Mouse (Mus musculus): ENCODE results near the gene Bzw1.

Bzw1 gene

DNA sequence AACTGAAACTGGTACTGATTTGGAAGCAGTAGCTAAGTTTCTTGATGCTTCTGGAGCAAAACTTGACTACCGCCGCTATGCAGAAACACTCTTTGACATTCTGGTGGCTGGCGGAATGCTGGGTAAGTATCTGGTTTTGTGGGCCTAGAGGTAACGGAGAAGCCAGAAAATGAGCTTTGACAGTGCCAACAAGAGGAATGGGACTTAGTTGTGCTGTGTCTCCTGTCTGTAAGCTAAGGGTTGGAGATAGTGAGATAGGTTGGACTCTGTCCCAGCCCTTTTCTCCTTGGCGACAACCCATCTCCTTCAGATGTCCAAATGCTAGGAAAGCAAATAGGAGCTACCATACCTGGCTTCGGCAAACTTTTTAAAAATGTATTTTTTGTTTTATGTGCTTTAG, 5.0 kb downstream of the Bzw1 start:
- no peak for DNase-seq

DNA sequence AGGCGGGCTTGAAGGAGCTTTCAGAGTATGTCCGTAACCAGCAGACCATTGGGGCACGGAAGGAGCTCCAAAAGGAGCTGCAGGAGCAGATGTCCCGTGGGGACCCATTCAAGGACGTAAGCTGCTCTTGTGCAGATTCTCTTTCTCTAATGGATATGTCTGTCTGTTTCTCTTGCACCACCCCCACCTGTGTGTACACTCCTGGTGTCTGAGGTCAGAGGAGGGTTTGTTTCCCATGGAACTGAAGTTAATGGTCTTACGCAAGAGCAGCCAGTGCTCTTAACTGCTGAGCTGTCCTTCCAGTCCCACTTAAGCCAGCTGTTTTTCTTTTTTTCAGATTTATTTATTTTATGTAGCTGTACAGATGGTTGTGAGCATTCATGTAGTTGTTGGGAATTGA, 8.7 kb downstream of the Bzw1 start:
- DNase-seq: no peak

DNA sequence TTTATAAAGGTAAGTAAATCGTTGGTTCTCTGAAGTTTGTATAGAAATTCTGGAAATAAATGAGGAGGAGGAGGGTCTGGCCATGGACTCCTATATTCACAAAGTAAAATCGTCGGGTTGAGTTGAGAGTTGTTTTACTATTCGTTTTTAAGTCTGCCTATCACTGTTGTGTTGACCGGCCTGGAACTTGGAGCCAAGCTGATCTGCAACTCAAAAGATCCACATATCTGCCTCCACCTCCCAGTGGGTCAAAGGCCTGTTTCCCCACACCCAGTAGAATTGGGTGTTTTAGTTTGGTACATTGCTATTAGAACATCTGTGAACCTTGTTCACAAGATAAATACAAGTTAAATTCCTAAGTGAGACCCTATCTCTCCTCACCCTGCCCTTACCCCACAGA, 11.0 kb downstream of the Bzw1 start:
- no peak for DNase-seq

DNA sequence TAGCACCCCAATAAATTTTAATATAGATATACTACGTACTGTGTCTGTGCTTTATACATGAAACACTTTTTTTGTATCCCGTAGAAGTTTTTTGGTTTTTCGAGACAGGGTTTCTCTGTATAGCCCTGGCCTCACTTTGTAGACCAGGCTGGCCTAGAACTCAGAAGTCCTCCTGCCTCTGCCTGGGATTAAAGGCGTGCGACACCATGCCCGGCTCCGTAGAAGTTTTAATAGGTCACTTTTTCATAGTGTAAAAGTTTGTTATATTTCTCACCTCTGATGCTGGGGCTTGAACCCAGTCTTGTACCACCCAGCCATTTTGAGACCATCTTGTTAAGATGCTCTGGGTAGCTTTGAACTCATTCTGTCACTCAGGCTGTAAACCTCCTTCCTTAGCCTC, 14.6 kb downstream of the Bzw1 start:
- DNase-seq: no peak

DNA sequence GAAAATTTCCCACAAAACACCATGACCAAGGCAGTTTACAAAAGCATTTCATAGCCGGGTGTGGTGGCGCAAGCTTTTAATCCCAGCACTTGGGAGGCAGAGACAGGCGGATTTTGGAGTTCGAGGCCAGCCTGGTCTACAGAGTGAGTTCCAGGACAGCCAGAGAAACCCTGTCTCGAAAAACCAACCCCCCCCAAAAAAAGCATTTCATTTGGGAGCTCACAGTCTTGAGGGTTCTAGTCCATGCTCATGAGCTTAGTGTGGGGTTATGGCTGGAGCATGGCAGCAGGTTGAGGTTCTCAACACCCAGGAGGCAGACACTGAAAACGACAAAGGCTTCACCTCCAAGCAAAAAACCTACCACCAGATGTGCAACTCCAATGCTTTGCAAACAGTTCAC, 15.4 kb downstream of the Bzw1 start:
- DNase-seq: no peak

DNA sequence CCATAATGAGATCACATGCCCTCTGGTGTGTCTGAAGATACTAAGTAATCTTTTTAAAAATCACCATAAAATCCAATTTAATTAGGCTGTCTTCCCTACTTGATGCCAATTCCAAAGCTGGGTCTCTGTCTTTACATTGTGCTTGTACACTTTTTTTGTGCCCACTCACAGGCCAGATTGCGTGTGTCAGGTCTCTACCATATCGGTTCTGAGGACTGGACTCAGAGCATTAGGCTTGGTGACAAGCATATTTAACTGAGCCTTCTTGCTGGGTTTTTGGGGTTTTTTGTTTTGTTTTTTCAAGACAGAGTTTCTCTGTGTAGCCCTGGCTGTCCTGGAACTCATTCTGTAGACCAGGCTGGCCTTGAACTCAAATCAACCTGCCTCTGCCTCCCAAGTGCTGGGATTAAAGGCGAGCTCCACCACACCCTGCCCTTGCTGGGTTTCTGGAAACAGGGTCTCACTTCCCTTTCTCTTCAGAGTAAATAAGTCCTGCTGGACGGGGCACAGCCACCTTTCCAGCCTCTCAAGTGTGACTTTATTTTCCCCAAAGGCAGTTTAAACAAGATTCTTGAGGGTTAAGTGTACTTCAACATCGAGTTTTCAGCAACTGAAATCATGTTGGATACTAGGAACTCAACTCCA, 17.0 kb downstream of the Bzw1 start:
- DNase-seq: no peak

DNA sequence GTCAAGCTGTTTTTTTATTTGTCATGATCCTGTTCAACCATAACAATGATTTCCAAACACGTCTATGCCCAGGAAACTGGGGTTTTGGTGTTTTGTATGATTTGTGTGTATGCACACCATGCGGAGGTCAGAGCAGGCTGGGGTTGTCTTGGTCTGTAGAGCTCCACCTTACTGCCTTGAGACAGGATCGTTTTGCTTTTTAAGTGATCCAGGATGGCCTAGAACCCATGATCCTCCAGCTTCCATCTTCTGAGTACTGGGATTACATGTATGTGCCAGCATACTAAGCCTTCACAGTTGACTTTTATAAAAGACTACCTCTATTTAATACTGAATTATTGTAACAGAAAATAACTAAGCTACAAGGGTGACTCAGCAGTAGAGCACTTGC, 17.5 kb downstream of the Bzw1 start:
- no peak for DNase-seq

DNA sequence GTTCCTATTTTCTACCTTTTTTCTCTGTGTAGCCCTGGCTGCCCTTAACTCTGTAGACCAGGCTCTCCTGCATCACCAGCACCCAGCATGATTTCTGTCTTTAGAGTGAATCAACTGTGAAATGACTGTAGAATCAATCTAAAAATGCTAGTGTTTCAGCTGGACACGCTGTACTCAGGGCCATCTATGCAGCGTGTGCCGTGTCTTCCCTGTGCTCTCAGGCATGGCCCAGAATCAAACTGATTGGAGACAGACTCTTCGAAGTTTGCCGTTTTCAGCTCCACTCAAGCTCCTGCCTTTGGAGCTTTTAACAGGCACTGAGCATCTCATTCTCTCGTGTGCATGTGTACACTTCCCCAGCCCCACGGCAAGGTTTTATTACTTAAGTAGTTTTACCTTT, 18.1 kb downstream of the Bzw1 start:
- DNase-seq: no peak

DNA sequence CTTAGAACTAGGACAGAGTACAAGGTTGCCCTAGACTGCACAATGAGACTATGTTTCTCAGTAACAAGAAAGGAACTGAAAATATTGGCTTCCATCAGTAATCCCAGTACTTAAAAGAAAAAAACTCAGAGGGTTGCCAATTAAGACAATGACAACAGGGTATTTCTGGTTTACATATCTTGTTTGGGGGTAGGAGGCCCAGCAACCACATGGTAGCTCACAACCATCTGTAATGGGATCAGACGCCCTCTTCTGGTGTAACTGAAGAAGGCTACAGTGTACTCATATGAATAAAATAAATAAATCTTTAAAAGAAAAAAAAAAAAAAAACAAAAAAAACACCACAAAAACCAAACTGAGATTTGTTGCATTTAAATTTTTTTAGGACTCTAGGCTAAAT, 22.7 kb downstream of the Bzw1 start:
- DNase-seq: no peak

DNA sequence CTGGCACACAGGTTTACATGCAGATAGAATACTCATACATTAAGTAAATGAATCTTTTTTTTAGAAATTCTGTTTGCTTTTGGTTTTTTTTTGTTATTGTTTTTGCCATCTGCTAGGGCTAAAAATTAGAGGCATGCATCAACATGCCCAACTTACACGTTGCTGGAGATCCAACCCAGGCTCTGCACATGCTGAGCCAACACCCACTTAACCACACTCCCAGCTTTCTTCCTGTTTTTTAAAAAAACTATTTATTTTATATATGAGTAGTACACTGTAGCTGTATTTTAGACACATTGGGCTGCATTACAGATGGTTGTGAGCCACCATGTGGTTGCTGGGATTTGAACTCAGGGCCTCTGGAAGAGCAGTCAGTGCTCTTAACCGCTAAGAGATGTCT, 23.4 kb downstream of the Bzw1 start:
- DNase-seq: no peak

DNA sequence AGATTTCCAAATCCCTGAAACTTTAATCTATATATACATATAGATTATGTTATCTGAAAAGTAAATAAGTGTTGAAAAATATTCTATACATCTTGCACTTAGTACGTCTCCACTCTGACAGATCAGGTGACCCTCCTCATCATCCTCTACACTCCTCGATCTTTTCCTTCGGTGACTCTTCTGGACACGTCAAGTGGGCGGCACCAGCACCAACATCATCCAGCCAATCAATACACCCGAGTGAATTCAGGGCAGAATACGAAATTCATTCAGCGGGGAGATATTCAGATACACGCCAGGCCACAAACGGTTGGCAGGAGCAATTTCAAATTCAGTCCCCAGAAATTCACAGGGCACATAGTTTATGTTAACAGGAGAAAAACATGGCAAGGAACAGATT, 27.3 kb downstream of the Bzw1 start:
- no peak for DNase-seq

DNA sequence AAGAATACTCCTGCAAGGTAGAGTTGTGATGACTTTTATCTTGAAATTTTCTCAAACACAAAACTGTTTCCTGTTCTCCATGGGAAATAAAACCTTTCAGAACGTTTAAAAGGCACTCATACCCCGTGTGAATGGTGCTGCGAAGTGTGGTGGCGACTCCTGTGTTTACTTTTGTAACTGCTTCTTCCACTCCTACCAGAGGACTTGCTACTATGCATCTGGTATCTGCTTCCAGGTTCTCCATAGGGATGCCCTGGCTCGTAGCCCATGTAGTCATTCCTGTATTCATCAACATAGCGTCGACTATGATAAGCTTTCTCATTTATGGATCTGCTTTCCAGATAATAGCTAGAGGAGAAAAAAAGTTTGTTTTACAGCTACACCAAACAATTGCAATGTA, 28.3 kb downstream of the Bzw1 start:
- no peak for DNase-seq

DNA sequence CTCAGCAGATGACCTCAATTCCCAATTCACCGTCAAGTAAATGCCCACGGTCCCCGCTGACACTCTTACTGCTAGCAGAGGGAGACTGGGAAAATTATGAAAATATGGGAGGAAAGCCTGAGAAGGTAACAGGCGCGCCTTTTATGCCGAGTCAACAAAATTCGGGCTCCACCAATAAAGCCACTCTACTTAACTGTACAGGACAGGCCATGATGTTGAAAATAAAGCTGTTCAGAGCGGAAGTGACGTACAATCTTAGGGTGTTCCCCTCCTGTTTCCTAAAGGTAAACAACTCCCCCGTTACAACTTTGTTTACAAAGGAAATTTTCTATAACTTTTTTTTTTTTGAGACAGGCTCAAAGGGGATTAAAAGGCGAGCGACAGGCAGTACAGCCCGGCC, 30.2 kb downstream of the Bzw1 start:
- peak; percentile 51 for DNase-seq

DNA sequence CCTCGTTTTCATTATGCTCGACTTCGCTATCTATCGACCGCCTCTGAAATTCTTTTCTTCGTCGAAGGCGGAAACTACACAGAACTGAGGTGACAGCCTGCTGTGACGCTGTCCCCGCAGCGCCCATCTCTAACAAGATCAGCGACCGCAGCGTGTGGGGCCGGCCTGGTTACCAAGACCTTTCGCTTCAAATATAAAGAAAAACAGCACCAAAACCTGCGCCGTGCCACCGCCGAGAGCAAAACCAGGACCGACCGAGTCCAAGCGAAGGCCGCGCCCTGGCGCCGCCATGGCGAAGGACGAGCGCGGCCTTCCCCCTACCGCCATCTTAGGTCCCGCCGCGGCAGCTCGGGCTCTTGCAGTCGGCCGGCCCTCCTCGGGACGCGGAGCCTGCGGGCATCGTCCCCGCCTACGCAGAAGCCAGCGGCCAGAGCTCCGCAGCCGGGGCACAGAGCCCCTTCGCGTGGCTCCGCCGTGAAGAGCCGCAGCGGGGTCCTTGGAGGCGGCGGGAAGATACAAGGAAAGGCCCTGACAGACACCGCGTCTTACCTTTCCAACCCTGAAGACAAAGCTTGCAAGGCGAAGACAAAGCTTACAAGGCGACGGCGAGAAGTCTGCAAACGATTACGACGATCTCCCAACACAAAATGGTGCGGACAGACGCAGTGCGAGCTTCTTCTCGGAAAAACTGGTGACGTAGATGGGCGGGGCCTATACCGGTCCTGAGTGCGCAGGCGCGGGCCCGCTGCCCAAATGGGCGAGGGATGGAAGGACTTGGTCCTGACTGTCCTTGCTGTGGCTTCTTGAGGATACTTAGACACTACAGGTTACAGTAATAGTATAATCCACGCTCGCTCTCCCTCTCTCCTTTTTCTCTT, 30.9 kb downstream of the Bzw1 start, which contains the start of gene Clk1:
Clk1 (minus strand) TSS at position 696 of the 878 bp plus-strand sequence.
- peak; percentile 96 for DNase-seq

DNA sequence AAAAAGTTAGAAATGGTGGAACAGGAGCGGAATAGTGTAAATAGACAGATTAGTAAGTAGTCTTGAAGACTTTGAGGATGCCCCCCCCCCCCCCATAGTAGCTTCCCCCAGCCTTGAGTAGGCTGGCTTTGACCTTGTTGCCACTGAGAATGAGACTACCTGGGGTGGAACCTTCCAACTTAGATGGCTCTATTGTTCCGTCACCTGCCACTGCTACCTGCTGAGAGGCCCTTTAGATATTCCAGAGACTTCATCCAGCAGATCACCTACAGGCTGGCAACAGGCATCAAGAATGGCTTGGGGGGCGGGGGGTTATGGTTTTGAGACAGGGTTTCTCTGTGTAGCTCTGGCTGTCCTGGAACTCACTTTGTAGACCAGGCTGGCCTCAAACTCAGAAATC, 31.9 kb downstream of the Bzw1 start:
- DNase-seq: no peak

DNA sequence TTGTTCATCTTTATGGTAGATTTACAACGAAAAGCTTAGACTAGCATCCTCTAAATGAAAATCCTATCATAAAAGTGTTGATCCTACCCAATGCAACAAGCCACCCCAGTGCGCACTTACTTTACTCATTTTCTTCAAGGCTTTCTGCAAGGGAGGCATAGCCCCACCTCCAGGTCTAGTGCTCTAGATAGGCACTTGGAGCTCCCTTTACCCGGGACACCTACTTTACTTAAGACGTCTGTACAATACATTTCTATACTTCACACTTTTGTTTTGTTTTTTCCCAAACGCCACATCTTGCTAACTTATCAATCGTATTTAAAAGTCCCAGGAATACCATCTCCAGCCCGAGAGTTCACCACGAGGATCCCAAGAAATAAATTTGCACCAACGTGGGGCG, 52.0 kb downstream of the Bzw1 start:
- DNase-seq: peak; percentile 34

DNA sequence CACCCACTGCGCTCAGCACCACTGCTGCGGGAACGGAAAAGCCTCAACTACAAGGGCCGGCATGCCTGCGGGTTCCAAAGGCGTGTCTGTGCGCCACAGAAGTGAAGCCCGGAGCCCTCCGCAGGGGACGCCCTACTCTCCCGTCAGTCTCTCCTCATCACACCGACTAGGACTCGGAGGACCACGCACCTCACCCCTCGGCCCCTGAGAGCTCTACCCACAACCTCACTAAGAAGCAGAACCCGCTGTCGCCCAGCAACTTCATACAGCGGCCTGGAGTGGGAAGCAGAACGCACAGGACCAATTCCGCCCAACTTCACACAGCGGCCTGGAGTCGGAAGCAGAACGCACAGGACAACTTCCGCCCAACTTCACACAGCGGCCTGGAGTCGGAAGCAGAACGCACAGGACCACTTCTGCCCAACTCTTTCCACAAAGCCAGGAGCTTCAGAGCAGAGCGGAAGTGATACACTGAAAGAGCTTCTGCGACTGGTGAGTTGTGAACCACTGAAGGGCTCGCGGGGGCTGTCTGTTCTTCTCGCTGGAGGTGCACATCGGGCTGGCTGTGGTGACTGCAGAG, 52.5 kb downstream of the Bzw1 start, which contains the start of the genes Nif3l1 and Ppil3:
Nif3l1 (plus strand) TSS at position 9 of the 580 bp plus-strand sequence.
Ppil3 (minus strand) TSS at position 344 of the 580 bp plus-strand sequence.
- peak; percentile 79 for DNase-seq

DNA sequence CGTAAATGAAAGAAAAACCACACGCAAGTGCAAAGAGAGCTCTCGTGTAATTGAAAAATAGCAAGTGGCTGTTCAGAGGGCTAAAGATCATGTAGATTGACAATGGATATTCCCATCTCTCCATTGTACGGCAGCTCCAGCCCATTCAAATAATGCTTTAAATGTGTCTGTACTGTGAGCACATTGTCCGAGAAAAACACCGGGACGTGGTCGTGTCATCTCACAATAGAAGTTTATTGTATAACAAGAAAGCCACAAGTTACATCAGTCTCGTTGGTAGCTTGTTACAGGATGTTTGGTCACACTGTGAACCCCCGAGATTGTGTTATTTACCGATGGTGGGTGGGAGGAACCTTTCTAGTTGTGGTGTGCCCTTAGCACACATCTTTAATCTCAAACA, 53.2 kb downstream of the Bzw1 start:
- DNase-seq: peak; percentile 7

DNA sequence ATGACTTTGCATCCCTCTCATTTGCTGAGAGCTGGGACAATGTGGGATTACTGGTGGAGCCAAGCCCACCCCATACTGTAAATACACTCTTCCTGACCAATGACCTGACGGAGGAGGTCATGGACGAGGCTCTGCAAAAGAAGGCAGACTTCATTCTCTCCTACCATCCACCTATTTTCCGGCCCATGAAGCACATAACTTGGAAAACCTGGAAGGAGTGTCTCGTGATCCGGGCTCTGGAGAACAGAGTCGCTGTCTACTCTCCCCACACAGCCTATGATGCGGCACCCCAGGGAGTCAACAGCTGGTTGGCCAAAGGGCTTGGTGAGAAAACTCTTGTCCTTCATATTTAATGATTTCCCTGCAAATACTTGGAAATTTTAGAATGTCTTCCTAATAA, 55.1 kb downstream of the Bzw1 start:
- no peak for DNase-seq

DNA sequence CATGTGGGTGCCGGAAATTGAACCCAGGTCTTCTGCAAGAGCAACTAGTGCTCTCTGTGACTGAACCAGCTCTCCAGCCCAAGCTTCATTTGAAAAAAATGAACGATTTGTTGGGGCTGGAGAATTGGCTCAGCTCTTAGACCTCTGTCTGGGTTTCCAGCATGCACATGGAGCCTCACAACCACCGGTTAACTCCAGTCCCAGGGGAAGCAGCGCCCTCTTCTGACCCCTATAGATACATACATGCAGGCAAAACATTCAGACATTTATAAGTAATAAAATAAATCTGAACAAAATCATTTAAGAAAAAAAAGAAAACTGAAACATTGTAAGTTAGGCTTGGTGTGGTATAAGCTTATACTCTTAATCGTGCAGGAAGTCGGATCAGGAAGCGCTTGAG, 55.7 kb downstream of the Bzw1 start:
- no peak for DNase-seq

DNA sequence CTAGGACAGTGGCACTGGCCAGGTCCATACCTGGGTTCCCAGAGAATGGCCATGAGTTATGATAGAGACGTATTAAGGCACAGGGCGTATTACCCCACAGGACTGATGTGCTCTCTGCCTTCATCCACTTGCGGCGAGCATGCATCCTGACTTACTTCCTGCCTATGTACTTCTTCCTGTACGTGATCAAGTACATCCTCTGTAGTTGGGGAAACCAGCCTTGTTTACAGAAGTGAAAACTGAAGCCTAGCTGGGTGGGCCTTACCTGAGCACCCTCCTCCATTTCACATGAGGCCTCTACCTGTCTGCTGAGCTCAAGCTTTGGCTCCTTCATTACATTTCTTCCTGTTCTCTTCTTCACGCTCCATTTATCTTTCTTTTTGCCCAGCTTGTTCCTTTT, 61.6 kb downstream of the Bzw1 start:
- DNase-seq: no peak

Measured in thymus, postnatal 14 days (tissue).